Mouse (Mus musculus): Measurements from ENCODE around the gene Uox. TPM values are rescaled to one million over a fixed set of nuclear protein-coding genes. Genes with fewer than 3 reads are reported as not detected.

Gene Uox
- 0.02 TPM in 1 of 2 replicates, not detected in the other for polyA plus RNA-seq (2012)

DNA sequence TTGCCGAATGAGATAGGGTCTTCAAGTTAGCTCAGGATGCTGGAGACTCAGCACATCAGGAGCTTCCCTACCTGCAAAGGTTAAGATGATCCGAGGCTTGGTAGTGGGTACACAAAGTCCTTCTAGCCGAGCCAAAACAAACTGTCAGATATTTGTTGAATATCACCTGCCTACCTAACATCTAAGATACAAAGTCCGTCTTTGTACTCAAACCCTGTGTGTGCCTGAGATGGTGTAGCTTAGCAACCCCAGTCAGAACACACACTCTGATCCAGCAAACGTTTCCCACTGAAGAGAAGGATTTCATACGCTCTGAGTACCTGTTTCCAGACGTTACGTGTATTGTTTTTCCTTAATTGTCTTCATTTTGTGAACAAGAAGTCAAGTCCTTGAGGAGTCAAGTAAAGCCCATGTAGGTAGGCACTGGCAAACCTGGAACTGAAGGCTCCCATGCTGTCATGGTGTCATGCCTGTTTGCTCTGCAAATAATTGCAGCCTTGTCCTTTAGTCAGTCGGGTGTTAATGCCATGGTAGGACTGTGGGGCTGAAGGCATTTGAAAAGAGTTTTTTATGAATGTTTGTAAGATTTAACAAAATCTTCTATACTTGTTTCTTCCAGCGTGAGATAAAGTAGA is at the start of gene Uox:
Gene Uox (plus strand): TSS at position 279 of the 635 bp plus-strand sequence.
- no peak for TF ChIP-seq GATA1 (IDR thresholded peaks at IDR 0.05; ENCODE audit: low read length)
- TF ChIP-seq TAL1 (IDR thresholded peaks at IDR 0.05; ENCODE audit: low read length), result no peak
- Histone ChIP-seq H3K4me3 (replicated peaks) (no peak within 1 kb of the TSS), H3K9me3 (ENCODE audit: control insufficient read depth, low read length) (no peaks in the 10 kb centered on the region), H3K36me3 (ENCODE audit: control insufficient read depth) (no peaks in the 10 kb centered on the region), H3K4me1 (ENCODE audit: control insufficient read depth) (no peaks in the 10 kb centered on the region), H3K27me3 (ENCODE audit: control insufficient read depth) (no peaks in the 10 kb centered on the region)

DNA sequence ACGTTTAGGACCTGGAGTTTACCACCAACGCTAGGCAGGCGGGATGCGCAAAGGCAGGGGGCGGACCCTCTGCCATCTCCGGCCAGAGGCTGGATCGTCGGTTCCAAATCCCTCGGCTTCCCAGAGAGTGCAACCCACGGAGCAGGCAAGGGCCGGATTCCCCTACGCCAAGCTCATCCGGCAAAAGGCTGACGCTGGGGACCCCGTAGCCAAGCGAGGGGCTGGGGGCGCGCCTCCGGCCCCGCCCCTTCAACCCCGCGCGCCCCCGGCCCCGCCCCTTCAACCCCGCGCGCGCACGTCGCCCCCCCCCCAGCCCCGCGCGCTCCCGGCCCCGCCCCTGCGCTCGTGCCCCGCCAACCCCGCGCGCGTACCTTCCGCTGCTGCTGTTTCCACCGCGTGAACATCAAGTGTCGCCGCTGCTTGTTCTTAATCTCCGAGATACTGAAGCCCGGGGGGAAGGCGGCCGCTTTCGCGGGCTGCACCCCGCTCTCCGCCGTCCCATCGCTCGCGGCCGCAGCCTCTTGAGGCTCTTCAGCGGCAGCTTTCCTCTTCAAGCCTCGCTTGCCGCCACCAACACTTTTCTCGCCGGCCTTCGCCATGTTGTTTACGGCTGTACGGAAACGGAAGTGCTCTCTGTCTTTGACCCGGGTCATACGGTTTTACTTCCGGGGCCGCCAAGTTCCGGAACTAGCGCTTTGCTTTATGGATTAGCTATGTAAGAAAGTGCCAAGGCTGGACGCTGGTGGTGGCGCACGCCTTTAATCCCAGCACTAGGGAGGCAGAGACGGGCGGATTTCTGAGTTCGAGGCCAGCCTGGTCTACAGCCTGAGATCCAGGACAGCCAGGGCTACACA is 49.2 kb upstream of the Uox start, which contains the start of gene Rpf1:
Gene Rpf1 (minus strand): TSS at position 632 of the 854 bp plus-strand sequence.
- Histone ChIP-seq H3K36me3 (ENCODE audit: control insufficient read depth) (peaks cover 29% of the 10 kb centered on the region), H3K27me3 (ENCODE audit: control insufficient read depth) (peaks cover 2% of the 10 kb centered on the region), H3K9me3 (ENCODE audit: control insufficient read depth, low read length) (no peaks in the 10 kb centered on the region), H3K4me3 (replicated peaks) (peak within 1 kb of the TSS; percentile 97), H3K4me1 (ENCODE audit: control insufficient read depth) (peaks cover 25% of the 10 kb centered on the region)
- TF ChIP-seq GATA1 (IDR thresholded peaks at IDR 0.05; ENCODE audit: low read length) (no peak), TAL1 (IDR thresholded peaks at IDR 0.05; ENCODE audit: low read length) (no peak)

DNA sequence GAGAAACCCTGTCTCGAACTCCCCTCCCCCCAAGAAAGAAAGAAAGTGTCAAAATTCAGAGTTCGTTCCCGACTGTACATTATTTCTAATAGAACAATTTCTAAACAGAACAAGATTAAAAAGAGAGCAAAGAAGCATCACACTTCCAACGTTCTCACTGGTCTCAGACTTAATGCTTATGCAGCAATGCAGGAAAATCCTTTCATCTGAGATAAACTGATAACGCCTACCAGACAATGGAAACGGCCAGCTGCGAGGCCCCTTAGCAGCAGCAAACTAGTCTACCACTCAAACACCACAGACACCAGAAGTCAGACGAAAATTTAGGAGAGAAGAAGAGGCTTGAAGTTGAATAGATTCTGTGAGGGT is 48.6 kb upstream of the Uox start:
- Histone ChIP-seq H3K4me3 (replicated peaks) (peak overlapping the region; percentile 97), H3K9me3 (ENCODE audit: control insufficient read depth, low read length) (no peaks in the 10 kb centered on the region), H3K36me3 (ENCODE audit: control insufficient read depth) (peaks cover 25% of the 10 kb centered on the region), H3K27me3 (ENCODE audit: control insufficient read depth) (peaks cover 2% of the 10 kb centered on the region), H3K4me1 (ENCODE audit: control insufficient read depth) (peaks cover 25% of the 10 kb centered on the region)
- TF ChIP-seq TAL1 (IDR thresholded peaks at IDR 0.05; ENCODE audit: low read length) (no peak), GATA1 (IDR thresholded peaks at IDR 0.05; ENCODE audit: low read length) (no peak)

DNA sequence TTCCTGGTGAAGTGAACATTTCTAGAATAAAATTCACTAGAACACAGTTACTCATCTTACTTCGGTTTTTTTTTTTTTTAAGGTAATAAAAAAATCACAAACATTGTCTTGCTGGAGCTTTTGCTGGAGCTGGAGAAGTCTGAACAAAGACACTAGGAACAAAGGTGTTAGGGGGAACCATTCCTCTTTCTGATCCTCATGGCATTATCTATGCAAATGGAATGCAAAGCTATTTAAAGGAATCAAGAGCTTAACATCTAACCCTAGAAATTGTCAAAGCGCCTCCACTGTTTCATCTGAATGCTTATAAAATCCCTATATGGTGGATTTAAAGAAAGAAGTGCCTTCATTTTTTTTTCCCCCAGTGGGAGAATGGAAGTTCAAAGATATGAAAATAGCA is 41.9 kb upstream of the Uox start:
- H3K36me3 ChIP-seq (ENCODE audit: control insufficient read depth), result no peaks in the 10 kb centered on the region
- H3K4me3 ChIP-seq (replicated peaks), result no peak overlapping the region
- H3K27me3 ChIP-seq (ENCODE audit: control insufficient read depth), result peaks cover 6% of the 10 kb centered on the region
- no peaks in the 10 kb centered on the region for H3K9me3 ChIP-seq (ENCODE audit: control insufficient read depth, low read length)
- H3K4me1 ChIP-seq (ENCODE audit: control insufficient read depth), result no peaks in the 10 kb centered on the region
- TF ChIP-seq TAL1 (IDR thresholded peaks at IDR 0.05; ENCODE audit: low read length), result no peak
- no peak for TF ChIP-seq GATA1 (IDR thresholded peaks at IDR 0.05; ENCODE audit: low read length)

DNA sequence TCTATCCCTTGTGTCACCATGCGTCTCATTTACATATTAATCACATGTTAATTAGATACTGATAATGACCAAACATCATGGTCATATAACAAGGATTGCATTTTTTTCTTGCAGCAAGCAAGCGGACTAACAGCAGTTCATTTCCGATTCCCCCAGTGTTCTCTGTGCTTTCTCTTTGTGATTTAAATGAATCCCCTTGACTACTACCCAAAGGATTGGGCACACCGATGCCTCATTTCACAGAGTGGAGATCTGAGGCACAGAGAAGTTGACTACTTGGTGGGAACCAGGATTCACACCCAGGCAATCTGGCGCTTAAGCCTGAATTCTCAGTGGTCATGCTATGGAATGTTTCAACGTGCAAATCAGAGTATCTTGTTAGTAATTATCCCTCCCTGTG is 35.2 kb upstream of the Uox start:
- H3K27me3 ChIP-seq (ENCODE audit: control insufficient read depth), result no peaks in the 10 kb centered on the region; the same call in 1 of the 2 replicates
- no peaks in the 10 kb centered on the region for H3K36me3 ChIP-seq (ENCODE audit: control insufficient read depth)
- TF ChIP-seq TAL1 (IDR thresholded peaks at IDR 0.05; ENCODE audit: low read length) (no peak), GATA1 (IDR thresholded peaks at IDR 0.05; ENCODE audit: low read length) (no peak)
- H3K9me3 ChIP-seq (ENCODE audit: control insufficient read depth, low read length), result no peaks in the 10 kb centered on the region
- no peak overlapping the region for H3K4me3 ChIP-seq (replicated peaks)
- H3K4me1 ChIP-seq (ENCODE audit: control insufficient read depth), result no peaks in the 10 kb centered on the region

DNA sequence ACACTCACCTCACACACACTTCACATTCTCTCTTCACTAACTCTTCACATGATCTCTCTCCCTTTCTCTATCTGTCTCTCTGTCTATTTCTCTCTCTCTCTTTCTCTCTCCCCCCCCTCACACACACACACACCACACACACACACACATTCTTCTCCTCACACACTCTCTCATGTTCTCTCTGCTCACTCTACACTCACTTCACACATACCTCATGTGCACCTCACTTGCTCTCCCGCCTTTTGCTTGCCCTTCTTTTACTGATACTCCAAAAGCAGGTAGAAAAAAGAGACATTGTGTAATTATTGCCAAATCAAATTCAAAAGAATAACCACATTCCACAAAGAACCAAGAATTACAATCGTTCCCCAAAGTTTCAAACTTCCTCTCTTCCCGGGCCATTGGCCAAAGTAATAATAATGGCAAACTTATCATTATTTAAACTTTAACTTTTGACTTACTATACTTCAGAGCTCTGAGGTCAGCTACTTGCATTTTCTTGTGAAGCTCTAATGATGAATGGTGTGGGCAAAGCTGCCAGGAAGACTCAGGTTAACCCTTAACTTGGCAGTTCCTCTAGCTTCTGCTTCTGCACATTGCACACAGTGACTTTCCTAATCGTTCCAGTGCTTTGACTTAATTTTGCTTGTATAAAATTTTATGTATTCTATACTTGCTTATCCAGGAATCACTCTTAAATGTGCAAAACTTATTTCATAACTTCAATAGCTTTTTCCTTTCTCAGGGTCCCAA is 29.5 kb upstream of the Uox start:
- Histone ChIP-seq H3K9me3 (ENCODE audit: control insufficient read depth, low read length) (no peaks in the 10 kb centered on the region), H3K36me3 (ENCODE audit: control insufficient read depth) (no peaks in the 10 kb centered on the region), H3K27me3 (ENCODE audit: control insufficient read depth) (no peaks in the 10 kb centered on the region), H3K4me3 (replicated peaks) (no peak overlapping the region), H3K4me1 (ENCODE audit: control insufficient read depth) (no peaks in the 10 kb centered on the region)
- TF ChIP-seq TAL1 (IDR thresholded peaks at IDR 0.05; ENCODE audit: low read length) (no peak), GATA1 (IDR thresholded peaks at IDR 0.05; ENCODE audit: low read length) (no peak)

DNA sequence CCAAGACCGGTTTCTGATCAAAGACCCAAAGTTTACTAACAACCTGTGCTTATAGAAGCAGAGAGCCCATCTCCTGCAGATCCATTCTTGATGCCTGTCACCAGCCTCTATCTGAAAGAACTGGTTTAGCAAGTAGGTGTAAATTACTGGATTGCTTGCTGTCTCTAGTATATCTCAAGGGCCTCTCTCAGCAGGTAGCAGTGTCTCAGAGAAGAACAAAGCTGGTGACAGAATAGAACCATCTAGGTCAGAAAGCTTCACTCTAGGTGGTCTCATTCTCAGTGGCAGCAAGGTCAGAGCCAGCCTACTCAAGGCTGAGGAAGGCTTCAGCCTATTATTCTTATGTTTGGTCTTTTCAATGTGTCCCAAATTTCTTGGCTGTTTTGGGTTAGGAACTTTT is 26.6 kb upstream of the Uox start:
- TF ChIP-seq TAL1 (IDR thresholded peaks at IDR 0.05; ENCODE audit: low read length) (no peak), GATA1 (IDR thresholded peaks at IDR 0.05; ENCODE audit: low read length) (no peak)
- H3K4me1 ChIP-seq (ENCODE audit: control insufficient read depth), result no peaks in the 10 kb centered on the region
- H3K4me3 ChIP-seq (replicated peaks), result no peak overlapping the region
- no peaks in the 10 kb centered on the region for H3K27me3 ChIP-seq (ENCODE audit: control insufficient read depth)
- H3K9me3 ChIP-seq (ENCODE audit: control insufficient read depth, low read length), result no peaks in the 10 kb centered on the region
- no peaks in the 10 kb centered on the region for H3K36me3 ChIP-seq (ENCODE audit: control insufficient read depth)

DNA sequence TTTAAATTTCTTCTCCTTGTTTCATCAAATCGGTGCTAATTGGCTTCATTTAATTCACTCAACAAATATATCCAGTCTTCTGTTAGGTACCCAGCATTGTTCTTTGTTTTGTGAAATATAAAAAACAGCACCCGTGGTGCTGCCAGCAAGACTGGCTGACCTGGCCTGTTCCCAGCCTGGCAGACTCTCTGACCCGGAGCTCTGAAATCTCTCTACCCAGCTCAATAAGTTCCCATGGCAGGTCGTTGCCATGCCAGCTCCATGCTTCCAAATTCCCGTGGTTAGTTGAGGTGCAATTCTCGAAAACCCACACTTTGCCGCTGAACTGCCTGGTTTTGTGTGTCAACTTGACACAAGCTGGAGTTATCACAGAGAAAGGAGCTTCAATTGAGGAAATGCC is 15.4 kb upstream of the Uox start:
- Histone ChIP-seq H3K4me1 (ENCODE audit: control insufficient read depth) (no peaks in the 10 kb centered on the region), H3K36me3 (ENCODE audit: control insufficient read depth) (no peaks in the 10 kb centered on the region), H3K9me3 (ENCODE audit: control insufficient read depth, low read length) (no peaks in the 10 kb centered on the region), H3K4me3 (replicated peaks) (no peak overlapping the region), H3K27me3 (ENCODE audit: control insufficient read depth) (no peaks in the 10 kb centered on the region)
- TF ChIP-seq GATA1 (IDR thresholded peaks at IDR 0.05; ENCODE audit: low read length) (no peak), TAL1 (IDR thresholded peaks at IDR 0.05; ENCODE audit: low read length) (no peak)

DNA sequence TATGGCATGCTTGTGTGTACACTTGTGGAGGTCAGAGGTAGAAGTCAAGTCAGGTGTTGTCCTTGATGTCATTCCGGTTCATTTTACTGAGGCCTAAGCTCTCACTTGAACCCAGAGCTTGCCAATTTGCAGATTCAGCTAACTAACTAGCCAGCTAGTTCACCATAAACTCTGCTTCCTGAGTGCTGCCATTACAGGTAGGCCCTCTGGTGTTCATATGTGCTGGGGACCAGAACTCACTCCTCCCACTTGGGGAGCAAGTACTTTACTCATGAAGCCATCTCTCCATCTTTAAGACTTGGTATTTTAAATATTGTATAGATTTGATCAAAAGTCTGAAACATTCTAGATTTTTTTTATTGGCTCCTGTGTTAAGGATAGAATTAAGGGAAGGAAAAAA is 13.7 kb upstream of the Uox start:
- Histone ChIP-seq H3K4me3 (replicated peaks) (no peak overlapping the region), H3K9me3 (ENCODE audit: control insufficient read depth, low read length) (no peaks in the 10 kb centered on the region; the same call in 1 of the 2 replicates)
- no peak for TF ChIP-seq TAL1 (IDR thresholded peaks at IDR 0.05; ENCODE audit: low read length)

More for the DNA sequence above, 13.7 kb upstream of the Uox start:
- H3K36me3 ChIP-seq (ENCODE audit: control insufficient read depth), result no peaks in the 10 kb centered on the region
- H3K27me3 ChIP-seq (ENCODE audit: control insufficient read depth), result no peaks in the 10 kb centered on the region
- no peaks in the 10 kb centered on the region for H3K4me1 ChIP-seq (ENCODE audit: control insufficient read depth)

Data from erythroblast, embryonic 14.5 days (primary cell).